Mouse (Mus musculus) megakaryocyte progenitor cell, adult 5-6 weeks (primary cell): ENCODE measurements at regions not wholly inside any gene's neighbourhood (a gene's known extent, or its start where the extent isn't known, plus 50 kb on each side); places are given as distances from the start of the nearest gene placed in this dataset.
"Not testable (repeated sequence)": the region's sequence is repeated elsewhere in the genome, so short reads cannot be mapped to it uniquely, and the experiment has no call there.

Experiments used
- ATAC-seq: replicated peaks from 2 replicates; pipeline ENCODE4 v1.8.0; 2016; ENCODE audit warnings: mild to moderate bottlenecking, moderate TSS enrichment, inconsistent platforms; ENCODE audit not compliant: poor library complexity

GRCm38 (mm10) chr8:96586129-96586528, 697.8 kb upstream of the Got2 start:
- ATAC-seq, result no peak

GRCm38 (mm10) chr8:96552512-96552911, 664.2 kb upstream of the Got2 start:
- peak; percentile 66 for ATAC-seq

GRCm38 (mm10) chr8:96550408-96550807, 662.1 kb upstream of the Got2 start:
- ATAC-seq, result no peak

GRCm38 (mm10) chr8:96548663-96549062, 660.3 kb upstream of the Got2 start:
- no peak for ATAC-seq

- ATAC-seq, result no peak
These were observed 659.8 kb upstream of the Got2 start for GRCm38 (mm10) chr8:96548187-96548586.

- ATAC-seq, result no peak
These were observed 653.9 kb upstream of the Got2 start for GRCm38 (mm10) chr8:96542215-96542614.

GRCm38 (mm10) chr8:96498854-96499253, 610.5 kb upstream of the Got2 start:
- ATAC-seq, result no peak

GRCm38 (mm10) chr8:96495406-96495805, 607.1 kb upstream of the Got2 start:
- peak; percentile 83 for ATAC-seq

GRCm38 (mm10) chr8:96489804-96490203, 601.5 kb upstream of the Got2 start:
- ATAC-seq, result no peak

GRCm38 (mm10) chr8:96488741-96489453, 600.5 kb upstream of the Got2 start:
- ATAC-seq, result no peak

GRCm38 (mm10) chr8:96455915-96456314, 567.6 kb upstream of the Got2 start:
- no peak for ATAC-seq

- no peak for ATAC-seq
These were observed 567.0 kb upstream of the Got2 start for GRCm38 (mm10) chr8:96455336-96455735.

- ATAC-seq, result no peak
These were observed 541.4 kb upstream of the Got2 start for GRCm38 (mm10) chr8:96429708-96430107.

GRCm38 (mm10) chr8:96426900-96427299, 538.6 kb upstream of the Got2 start:
- ATAC-seq, result no peak

- no peak for ATAC-seq
These were observed 521.3 kb upstream of the Got2 start for GRCm38 (mm10) chr8:96409601-96410000.

- no peak for ATAC-seq
These were observed 516.3 kb upstream of the Got2 start for GRCm38 (mm10) chr8:96404549-96405145.

- no peak for ATAC-seq
These were observed 515.3 kb upstream of the Got2 start for GRCm38 (mm10) chr8:96403669-96404068.

GRCm38 (mm10) chr8:96399381-96399780, 511.0 kb upstream of the Got2 start:
- ATAC-seq, result not testable (repeated sequence)

- ATAC-seq, result no peak
These were observed 504.7 kb upstream of the Got2 start for GRCm38 (mm10) chr8:96393024-96393423.

GRCm38 (mm10) chr8:96389251-96389650, 500.9 kb upstream of the Got2 start:
- no peak for ATAC-seq

- no peak for ATAC-seq
These were observed 482.2 kb upstream of the Got2 start for GRCm38 (mm10) chr8:96370500-96370899.

GRCm38 (mm10) chr8:96362853-96363445, 474.6 kb upstream of the Got2 start:
- ATAC-seq, result no peak
